Mouse (Mus musculus) E14TG2a.4 (cell line): ENCODE results near the gene Myo7a.
A peak's percentile ranks its signal among the peaks of the same experiment; 100 is the strongest.

Source experiments
- H3K27me3 ChIP-seq: 2 replicates; pipeline ENCODE4 v1.6.1; 2014; ENCODE audit warnings: low read length, control low read depth; ENCODE audit not compliant: insufficient read depth
- H3K36me3 ChIP-seq: 2 replicates; pipeline ENCODE4 v1.6.1; 2014; ENCODE audit warnings: low read length, control low read depth; ENCODE audit not compliant: insufficient read depth
- H3K4me1 ChIP-seq: replicated peaks from 2 replicates; pipeline ENCODE4 v1.6.1; 2014; ENCODE audit warnings: low read depth, low read length, control low read depth
- H3K4me3 ChIP-seq: replicated peaks from 2 replicates; pipeline ENCODE4 v1.5.1; 2014; ENCODE audit warnings: mild to moderate bottlenecking, low read length
- H3K9me3 ChIP-seq: 2 replicates; pipeline ENCODE4 v1.6.1; 2014; ENCODE audit warnings: low read length, control low read depth
- CTCF ChIP-seq: conservative IDR thresholded peaks from 2 replicates; pipeline ENCODE4 v1.5.1; 2014; ENCODE audit warnings: low read length
- NANOG ChIP-seq: IDR thresholded peaks from 2 replicates; pipeline ENCODE4 v1.6.1; 2014; ENCODE audit warnings: borderline replicate concordance, low read length, mixed read lengths
- POU5F1 ChIP-seq: IDR thresholded peaks from 2 replicates; pipeline ENCODE4 v1.6.1; 2014; ENCODE audit warnings: low read length, borderline replicate concordance

Gene Myo7a

GRCm38 (mm10) chr7:98114656-98115055 is 4.7 kb downstream of the Myo7a start:
- no peaks in the 10 kb centered on the region for H3K9me3 ChIP-seq
- peaks cover 20% of the 10 kb centered on the region for H3K4me1 ChIP-seq
- H3K36me3 ChIP-seq, result no peaks in the 10 kb centered on the region
- peaks cover 78% of the 10 kb centered on the region for H3K27me3 ChIP-seq
- H3K4me3 ChIP-seq, result no peak overlapping the region
- no peak for TF ChIP-seq POU5F1
- TF ChIP-seq NANOG, result no peak
- TF ChIP-seq CTCF, result no peak

- peaks cover 12% of the 10 kb centered on the region; the same call in 1 of the 2 replicates for H3K4me1 ChIP-seq
Measured at GRCm38 (mm10) chr7:98111233-98111632, 8.1 kb downstream of the Myo7a start.

GRCm38 (mm10) chr7:98109771-98110170 is 9.6 kb downstream of the Myo7a start:
- no peak overlapping the region for H3K4me3 ChIP-seq
- H3K27me3 ChIP-seq, result peaks cover 79% of the 10 kb centered on the region
- TF ChIP-seq CTCF, result no peak
- TF ChIP-seq POU5F1, result no peak
- TF ChIP-seq NANOG, result no peak
- H3K9me3 ChIP-seq, result no peaks in the 10 kb centered on the region
- H3K4me1 ChIP-seq, result peaks cover 21% of the 10 kb centered on the region
- no peaks in the 10 kb centered on the region for H3K36me3 ChIP-seq

More at GRCm38 (mm10) chr7:98111233-98111632, 8.1 kb downstream of the Myo7a start:
- Histone ChIP-seq H3K9me3 (no peaks in the 10 kb centered on the region), H3K27me3 (peaks cover 83% of the 10 kb centered on the region), H3K4me3 (peak overlapping the region; percentile 74), H3K36me3 (no peaks in the 10 kb centered on the region)
- TF ChIP-seq CTCF (no peak), POU5F1 (no peak), NANOG (no peak)

- no peak overlapping the region for H3K4me3 ChIP-seq
- no peaks in the 10 kb centered on the region for H3K9me3 ChIP-seq
- no peak for TF ChIP-seq CTCF
- TF ChIP-seq NANOG, result no peak
- no peak for TF ChIP-seq POU5F1
- peaks cover 73% of the 10 kb centered on the region for H3K27me3 ChIP-seq
- H3K4me1 ChIP-seq, result peaks cover 31% of the 10 kb centered on the region
- no peaks in the 10 kb centered on the region for H3K36me3 ChIP-seq
Measured at GRCm38 (mm10) chr7:98108636-98109430, 10.5 kb downstream of the Myo7a start.

- Histone ChIP-seq H3K4me1 (peaks cover 39% of the 10 kb centered on the region), H3K27me3 (peaks cover 52% of the 10 kb centered on the region), H3K9me3 (no peaks in the 10 kb centered on the region), H3K36me3 (no peaks in the 10 kb centered on the region), H3K4me3 (no peak overlapping the region)
- TF ChIP-seq CTCF, result no peak
- TF ChIP-seq NANOG, result no peak
- TF ChIP-seq POU5F1, result no peak
Measured at GRCm38 (mm10) chr7:98106272-98106671, 13.1 kb downstream of the Myo7a start.

- Histone ChIP-seq H3K4me3 (no peak overlapping the region), H3K36me3 (no peaks in the 10 kb centered on the region), H3K9me3 (no peaks in the 10 kb centered on the region), H3K27me3 (peaks cover 37% of the 10 kb centered on the region), H3K4me1 (peaks cover 32% of the 10 kb centered on the region)
- no peak for TF ChIP-seq CTCF
- TF ChIP-seq POU5F1, result no peak
- TF ChIP-seq NANOG, result no peak
Measured at GRCm38 (mm10) chr7:98104481-98105435, 14.6 kb downstream of the Myo7a start.

GRCm38 (mm10) chr7:98103942-98104292 is 15.4 kb downstream of the Myo7a start:
- TF ChIP-seq CTCF, result no peak
- no peak for TF ChIP-seq NANOG
- TF ChIP-seq POU5F1, result no peak
- H3K4me3 ChIP-seq, result no peak overlapping the region
- H3K27me3 ChIP-seq, result peaks cover 36% of the 10 kb centered on the region
- peaks cover 32% of the 10 kb centered on the region for H3K4me1 ChIP-seq
- H3K9me3 ChIP-seq, result no peaks in the 10 kb centered on the region
- H3K36me3 ChIP-seq, result no peaks in the 10 kb centered on the region

- no peaks in the 10 kb centered on the region for H3K9me3 ChIP-seq
- H3K27me3 ChIP-seq, result peaks cover 30% of the 10 kb centered on the region
- H3K36me3 ChIP-seq, result no peaks in the 10 kb centered on the region
- peak; percentile 24; the same call in 1 of the 2 replicates for TF ChIP-seq CTCF
- TF ChIP-seq POU5F1, result no peak
- no peak overlapping the region for H3K4me3 ChIP-seq
- peaks cover 32% of the 10 kb centered on the region for H3K4me1 ChIP-seq
Measured at GRCm38 (mm10) chr7:98103002-98103941, 16.1 kb downstream of the Myo7a start.
